Mouse (Mus musculus) MEL (cell line): Measurements from ENCODE around the gene 9430097D07Rik.

Source experiments
- CTCF ChIP-seq, 3 experiments: IDR thresholded peaks in 2 of 3; conservative IDR thresholded peaks in 1 of 3; 2 replicates each; pipeline ENCODE4 v1.5.1; 2011 to 2012; ENCODE audit warnings: low read length in 3 of 3, low read depth in 2 of 3, mild to moderate bottlenecking in 2 of 3, improper control_type of control experiment in 1 of 3, inconsistent platforms in 1 of 3, mixed read lengths in 1 of 3, moderate library complexity in 1 of 3; ENCODE audit not compliant: control insufficient read depth in 1 of 3, insufficient read depth in 1 of 3, poor library complexity in 1 of 3, severe bottlenecking in 1 of 3
- EP300 ChIP-seq, 2 experiments: IDR thresholded peaks; 2 replicates each; pipeline ENCODE4 v1.6.1; 2011; ENCODE audit warnings: improper control_type of control experiment in 2 of 2, low read length in 2 of 2, low read depth in 1 of 2, mild to moderate bottlenecking in 1 of 2
- GATA1 ChIP-seq: IDR thresholded peaks from 2 replicates; pipeline ENCODE4 v1.6.1; 2011; ENCODE audit warnings: low read depth, low read length, improper control_type of control experiment
- HCFC1 ChIP-seq: IDR thresholded peaks from 2 replicates; pipeline ENCODE4 v1.6.1; 2012; ENCODE audit warnings: low read depth, mild to moderate bottlenecking, inconsistent platforms, low read length, improper control_type of control experiment, moderate library complexity
- MYC ChIP-seq: IDR thresholded peaks from 2 replicates; pipeline ENCODE4 v1.6.1; 2011; ENCODE audit warnings: low read depth, mild to moderate bottlenecking, low read length, improper control_type of control experiment, moderate library complexity
- RCOR1 ChIP-seq: IDR thresholded peaks from 2 replicates; pipeline ENCODE4 v1.6.1; 2012; ENCODE audit warnings: low read depth, mild to moderate bottlenecking, inconsistent platforms, low read length, improper control_type of control experiment
- TBP ChIP-seq: IDR thresholded peaks from 2 replicates; pipeline ENCODE4 v1.8.0; 2011; ENCODE audit warnings: low read depth, low read length, improper control_type of control experiment
- UBTF ChIP-seq: IDR thresholded peaks from 2 replicates; pipeline ENCODE4 v1.6.1; 2012; ENCODE audit warnings: low read depth, mild to moderate bottlenecking, inconsistent platforms, low read length, improper control_type of control experiment, moderate library complexity, borderline replicate concordance; ENCODE audit not compliant: insufficient read depth
- ZNF384 ChIP-seq: IDR thresholded peaks from 2 replicates; pipeline ENCODE4 v1.6.1; 2012; ENCODE audit warnings: low read depth, mild to moderate bottlenecking, inconsistent platforms, low read length, improper control_type of control experiment

GRCm38 (mm10) chr2:32581450-32582095 lies 6.1 kb upstream of the 9430097D07Rik start:
- peak in 2 of 3 experiments; percentile 28 to 43; a peak in 4 of 6 replicates for TF ChIP-seq CTCF (IDR thresholded peaks at IDR 0.05 in 2 of 3, conservative IDR thresholded peaks at IDR 0.05 in 1 of 3; ENCODE audit: control insufficient read depth in 1 of 3, insufficient read depth in 1 of 3, low read depth in 2 of 3, low read length in 3 of 3, poor library complexity in 1 of 3, severe bottlenecking in 1 of 3)
- TF ChIP-seq RCOR1 = peak; percentile 59; the same call in 1 of the 2 replicates
- peak; percentile 59; the same call in 1 of the 2 replicates for TF ChIP-seq TBP
- no peak for TF ChIP-seq ZNF384
- TF ChIP-seq EP300 (IDR thresholded peaks at IDR 0.05; ENCODE audit: low read depth in 1 of 2, low read length in 2 of 2) = no peak
- no peak for TF ChIP-seq UBTF
- no peak for TF ChIP-seq MYC
- 0 out of 2 replicates have a peak, but pooled peaks have one; percentile 18 for TF ChIP-seq HCFC1
- TF ChIP-seq GATA1 = no peak
